Mouse (Mus musculus) forebrain, embryonic 11.5 days (tissue): ENCODE data around the gene Vkorc1l1. TPM values are rescaled to one million over a fixed set of nuclear protein-coding genes. Genes with fewer than 3 reads are reported as not detected.

ENCODE experiments used
- ATAC-seq: fragments of 200-750 bp; cut with Nextera tagmentation; replicated peaks from 2 replicates; pipeline ENCODE4 v1.8.0; 2017; ENCODE audit warnings: moderate TSS enrichment; ENCODE audit not compliant: low FRiP score
- DNase-seq: peaks from one replicate; pipeline ENCODE4 v3.0.0-alpha.2; 2017; ENCODE audit warnings: low spot score
- H3K27ac ChIP-seq: fragments of 300-500 bp; sonication (generic); 2 replicates; pipeline ENCODE4 v1.5.1; 2014; ENCODE audit warnings: low read depth, low read length
- H3K27me3 ChIP-seq: fragments of 300-500 bp; sonication (generic); 2 replicates; pipeline ENCODE4 v1.6.1; 2014; ENCODE audit warnings: mild to moderate bottlenecking, low read length, mixed read lengths; ENCODE audit not compliant: control insufficient read depth, insufficient read depth
- H3K36me3 ChIP-seq: fragments of 300-500 bp; sonication (generic); 2 replicates; pipeline ENCODE4 v1.6.1; 2014; ENCODE audit warnings: mild to moderate bottlenecking, low read length, moderate library complexity, mixed read lengths; ENCODE audit not compliant: control insufficient read depth, insufficient read depth
- H3K4me1 ChIP-seq: fragments of 300-500 bp; sonication (generic); replicated peaks from 2 replicates; pipeline ENCODE4 v1.6.1; 2014; ENCODE audit warnings: low read length, mixed read lengths; ENCODE audit not compliant: control insufficient read depth, insufficient read depth
- H3K4me2 ChIP-seq: fragments of 300-500 bp; sonication (generic); 2 replicates; pipeline ENCODE4 v1.6.1; 2014; ENCODE audit warnings: low read depth, mild to moderate bottlenecking, low read length, moderate library complexity, mixed read lengths; ENCODE audit not compliant: severe bottlenecking
- H3K4me3 ChIP-seq: fragments of 300-500 bp; sonication (generic); 2 replicates; pipeline ENCODE4 v1.5.1; 2014; ENCODE audit warnings: low read depth, low read length
- H3K9ac ChIP-seq: fragments of 300-500 bp; sonication (generic); 2 replicates; pipeline ENCODE4 v1.6.1; 2014; ENCODE audit warnings: low read length
- H3K9me3 ChIP-seq: fragments of 300-500 bp; sonication (generic); 2 replicates; pipeline ENCODE4 v1.6.1; 2016; ENCODE audit warnings: low read length, mixed read lengths; ENCODE audit not compliant: control insufficient read depth
- WGBS: fragments of 180-500 bp; shearing (Covaris S2); extraction: QIAGEN DNeasy Blood & Tissue Kit; methylation state at CpG from one replicate; pipeline ENCODE4 v1.1.7; 2014; 5-methylcytosine and 5-hydroxymethylcytosine counted together
- polyA plus RNA-seq: library from polyadenylated mRNA; unstranded; fragments of >200 nt; fragmentation: Nextera tagmentation; extraction: Ambion mirVana; gene quantifications from 2 replicates; pipeline ENCODE4 v1.2.1, GENCODE M21; 2014

Gene Vkorc1l1
- polyA plus RNA-seq, 1 experiment from 2014 or later: 35.7 TPM

DNA sequence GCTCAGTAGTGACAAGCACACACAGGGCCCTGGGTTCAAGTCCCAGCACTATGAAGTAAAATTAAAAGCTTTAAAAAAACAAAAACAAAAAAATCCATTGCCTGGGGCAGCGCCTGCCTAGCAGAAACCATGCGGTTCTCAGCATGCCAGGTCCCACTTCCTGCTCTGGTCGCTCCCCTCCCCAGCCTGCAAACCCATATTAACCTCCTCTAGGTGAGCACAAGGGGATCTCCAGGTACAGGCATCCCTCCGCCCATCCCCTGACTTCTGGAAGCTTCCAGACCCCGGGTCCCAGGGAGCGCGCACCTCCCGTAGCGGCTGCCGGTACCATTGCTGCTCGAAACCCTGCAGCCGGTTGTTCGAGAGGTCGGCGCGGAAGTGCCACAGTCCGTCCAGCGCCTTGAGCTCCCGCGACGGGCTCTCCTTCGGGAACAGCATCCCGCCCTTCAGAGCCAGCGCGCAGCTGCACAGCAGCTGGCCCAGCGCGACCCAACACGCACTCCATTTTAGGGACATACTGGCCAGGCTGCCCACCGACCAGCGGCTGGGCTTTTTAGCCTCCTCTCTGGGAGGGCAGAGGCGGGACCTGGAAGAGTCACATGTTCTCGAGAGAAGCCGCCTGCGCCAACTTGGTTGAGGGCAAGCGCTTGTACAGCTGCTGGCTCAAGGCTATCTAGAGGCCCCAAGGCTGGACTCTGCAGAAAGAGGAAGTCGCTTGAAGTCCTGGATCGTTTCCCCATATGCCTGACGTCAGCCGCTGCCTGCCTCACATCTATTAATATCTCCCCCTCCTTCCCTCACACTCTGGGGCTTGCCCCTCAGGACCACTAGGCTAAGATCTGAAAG, 60.8 kb downstream of the Vkorc1l1 start, which contains the start of gene Gusb:
TSS of gene Gusb (minus strand) at position 749 of the 846 bp plus-strand sequence.
- Histone ChIP-seq H3K9ac (peak within 1 kb of the TSS; percentile 72), H3K27me3 (no peaks in the 10 kb centered on the region), H3K4me1 (peaks cover 5% of the 10 kb centered on the region; the same call in 1 of the 2 replicates), H3K4me2 (peak within 1 kb of the TSS; percentile 84), H3K27ac (no peak within 1 kb of the TSS), H3K4me3 (peak within 1 kb of the TSS; percentile 54), H3K36me3 (no peaks in the 10 kb centered on the region), H3K9me3 (no peaks in the 10 kb centered on the region; the same call in 1 of the 2 replicates)
- 2% methylated on average over 39 of the region's 39 CpGs for WGBS
- ATAC-seq (peak; percentile 83), DNase-seq (peak; percentile 85)

DNA sequence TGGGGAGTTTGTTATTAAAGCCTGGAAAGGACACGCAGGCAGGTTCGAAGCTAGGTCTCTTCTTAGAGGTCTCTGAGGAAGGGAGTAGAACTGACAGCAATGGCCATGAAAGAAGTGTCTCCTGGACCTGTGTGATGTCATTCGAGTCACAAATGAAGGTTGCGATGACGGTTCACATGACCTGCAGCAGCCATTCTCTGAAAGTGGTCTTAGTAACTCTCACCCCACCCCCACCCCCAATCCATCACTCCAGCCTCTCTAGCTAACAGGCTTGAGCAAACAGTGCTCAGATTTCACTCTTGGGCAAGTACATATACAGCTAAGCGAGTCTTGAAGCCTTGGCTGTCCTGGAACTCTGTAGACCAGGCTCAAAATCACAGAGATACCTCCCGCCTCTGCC, 61.5 kb downstream of the Vkorc1l1 start:
- H3K4me1 ChIP-seq: peaks cover 5% of the 10 kb centered on the region; the same call in 1 of the 2 replicates
- no peaks in the 10 kb centered on the region for H3K27me3 ChIP-seq
- DNase-seq (no peak), ATAC-seq (no peak; the same call in 1 of the 2 replicates)
- no peaks in the 10 kb centered on the region for H3K36me3 ChIP-seq
- no peak overlapping the region for H3K27ac ChIP-seq
- H3K9ac ChIP-seq: peak overlapping the region; percentile 72
- H3K4me3 ChIP-seq: no peak overlapping the region; the same call in 1 of the 2 replicates
- no peaks in the 10 kb centered on the region; the same call in 1 of the 2 replicates for H3K9me3 ChIP-seq
- 79% methylated on average over 7 of the region's 7 CpGs for WGBS
- H3K4me2 ChIP-seq: peak overlapping the region; percentile 84; the same call in 1 of the 2 replicates

DNA sequence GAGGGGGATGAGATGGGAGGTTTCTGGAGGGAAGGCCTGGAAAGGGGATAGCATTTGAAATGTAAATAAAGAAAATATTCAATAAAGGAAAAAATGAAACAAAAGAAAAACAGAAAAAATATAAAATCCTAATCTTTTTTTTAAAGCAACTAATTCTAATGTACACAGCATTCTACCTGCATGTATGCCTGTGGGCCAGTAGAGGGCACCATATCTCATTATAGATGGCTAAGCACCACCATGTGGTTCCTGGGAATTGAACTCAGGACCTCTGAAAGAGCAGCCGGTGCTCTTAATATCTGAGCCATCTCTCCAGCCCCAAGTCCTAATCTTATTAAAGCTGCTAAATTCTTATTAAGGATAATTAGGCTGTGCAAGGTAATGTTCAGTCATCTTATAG, 65.6 kb downstream of the Vkorc1l1 start:
- Histone ChIP-seq H3K4me3 (no peak overlapping the region), H3K27me3 (no peaks in the 10 kb centered on the region), H3K9ac (no peak overlapping the region), H3K36me3 (peaks cover 5% of the 10 kb centered on the region; the same call in 1 of the 2 replicates), H3K9me3 (peaks cover 4% of the 10 kb centered on the region), H3K4me1 (peaks cover 5% of the 10 kb centered on the region; the same call in 1 of the 2 replicates), H3K4me2 (no peak overlapping the region), H3K27ac (no peak overlapping the region)
- no peak for DNase-seq
- WGBS: 90% methylated on average over 1 of the region's 1 CpGs
- ATAC-seq: no peak

DNA sequence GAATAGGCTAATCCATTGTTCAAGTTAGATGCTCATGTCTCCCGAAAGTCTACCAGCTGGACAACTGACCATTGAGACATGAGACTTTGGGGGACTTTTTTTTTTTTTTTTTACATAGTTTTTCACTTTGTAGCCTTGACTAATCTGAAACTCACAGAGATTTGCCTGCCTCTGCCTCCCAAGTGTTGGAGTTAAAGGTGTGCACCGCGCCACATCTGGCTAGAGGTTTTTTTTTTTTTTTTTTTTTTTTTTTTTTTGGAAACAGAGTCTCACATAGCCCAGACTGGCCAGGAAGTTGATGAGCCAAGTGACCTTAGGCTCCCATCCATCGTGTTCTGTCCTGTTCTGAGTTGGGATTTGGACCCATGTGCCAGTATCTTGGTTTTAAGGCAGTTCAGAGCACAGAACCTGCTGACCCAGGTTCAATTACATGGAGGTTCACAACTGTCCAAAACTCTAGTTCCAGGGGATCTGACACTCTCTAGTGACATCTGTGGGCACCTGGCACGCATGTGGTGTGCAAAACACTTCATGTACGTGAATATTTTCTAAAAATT, 66.3 kb downstream of the Vkorc1l1 start:
- no peak for DNase-seq
- peaks cover 5% of the 10 kb centered on the region; the same call in 1 of the 2 replicates for H3K36me3 ChIP-seq
- H3K9ac ChIP-seq: no peak overlapping the region
- H3K4me2 ChIP-seq: no peak overlapping the region
- H3K9me3 ChIP-seq: peaks cover 4% of the 10 kb centered on the region
- WGBS: 84% methylated on average over 6 of the region's 6 CpGs
- no peak for ATAC-seq
- no peak overlapping the region for H3K27ac ChIP-seq
- H3K27me3 ChIP-seq: no peaks in the 10 kb centered on the region
- H3K4me3 ChIP-seq: no peak overlapping the region
- no peaks in the 10 kb centered on the region for H3K4me1 ChIP-seq

DNA sequence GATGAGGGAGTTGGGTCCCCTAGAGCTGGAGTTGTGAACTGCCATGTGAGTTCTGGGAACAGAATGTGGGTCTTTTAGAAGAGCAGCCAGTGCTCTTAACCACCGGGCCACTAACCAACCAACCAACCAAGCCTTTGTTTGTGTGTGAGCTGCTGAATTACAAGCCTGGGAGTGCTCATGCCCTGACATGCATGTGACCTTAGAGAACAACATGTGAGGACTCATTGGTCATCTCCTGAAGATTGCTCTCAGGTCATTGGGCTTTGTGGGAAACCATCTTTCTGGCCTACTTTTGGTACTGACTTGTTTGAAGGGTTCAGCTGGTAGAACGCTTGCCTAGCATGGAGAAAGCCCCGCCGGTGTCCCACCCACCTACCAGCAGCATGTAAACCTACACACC, 68.0 kb downstream of the Vkorc1l1 start:
- Histone ChIP-seq H3K9ac (no peak overlapping the region), H3K27me3 (no peaks in the 10 kb centered on the region), H3K4me3 (no peak overlapping the region), H3K27ac (no peak overlapping the region), H3K9me3 (peaks cover 4% of the 10 kb centered on the region), H3K36me3 (peaks cover 5% of the 10 kb centered on the region; the same call in 1 of the 2 replicates), H3K4me1 (no peaks in the 10 kb centered on the region), H3K4me2 (no peak overlapping the region)
- ATAC-seq (no peak), DNase-seq (no peak)
- WGBS: 96% methylated on average over 4 of the region's 4 CpGs

DNA sequence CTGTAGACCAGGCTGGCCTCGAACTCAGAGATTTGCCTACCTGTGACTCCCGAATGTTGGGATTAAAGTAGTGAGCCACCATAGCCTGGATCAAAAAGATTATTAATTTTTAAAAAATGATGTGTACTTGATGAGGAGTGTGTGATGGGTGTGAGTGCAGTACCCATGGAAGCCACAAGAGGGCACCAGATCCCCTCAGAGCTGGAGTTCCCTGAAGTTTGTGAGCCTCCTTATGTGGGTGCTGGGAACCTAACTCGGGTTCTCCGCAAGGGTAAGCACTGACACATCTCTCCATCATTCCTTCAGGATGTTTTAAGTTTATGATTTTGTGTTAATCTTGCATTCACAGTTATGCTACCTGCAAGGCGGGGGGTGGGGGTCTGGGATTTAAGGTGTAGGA, 69.2 kb downstream of the Vkorc1l1 start:
- no peak for ATAC-seq
- 95% methylated on average over 5 of the region's 5 CpGs for WGBS
- peaks cover 5% of the 10 kb centered on the region; the same call in 1 of the 2 replicates for H3K36me3 ChIP-seq

DNA sequence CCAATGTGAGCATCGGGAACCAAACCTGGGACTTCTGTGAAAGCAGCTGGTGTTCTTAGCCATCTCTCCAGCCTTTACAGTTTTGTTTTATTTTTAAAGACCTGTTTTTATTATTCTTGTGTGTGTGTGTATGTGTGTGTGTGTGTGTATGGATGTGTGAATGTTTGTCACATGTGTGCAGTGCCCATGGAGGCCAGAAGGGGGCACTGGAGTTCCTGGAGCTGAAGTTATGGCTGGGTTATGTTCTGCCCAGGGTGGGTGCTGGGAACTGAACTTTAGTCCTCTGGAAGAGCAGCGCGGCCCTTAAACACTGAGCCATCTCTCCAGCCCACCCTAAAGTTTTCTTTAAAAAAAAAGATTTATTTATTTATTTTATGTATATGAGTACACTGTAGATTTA, 73.3 kb downstream of the Vkorc1l1 start:
- Histone ChIP-seq H3K4me3 (no peak overlapping the region), H3K4me1 (no peaks in the 10 kb centered on the region), H3K4me2 (no peak overlapping the region), H3K9me3 (peaks cover 4% of the 10 kb centered on the region), H3K9ac (no peak overlapping the region), H3K27ac (no peak overlapping the region), H3K36me3 (peaks cover 5% of the 10 kb centered on the region; the same call in 1 of the 2 replicates), H3K27me3 (no peaks in the 10 kb centered on the region)
- no peak for ATAC-seq
- no peak for DNase-seq
- WGBS: 96% methylated on average over 3 of the region's 3 CpGs

More for the DNA sequence above, 69.2 kb downstream of the Vkorc1l1 start:
- Histone ChIP-seq H3K9ac (no peak overlapping the region), H3K4me1 (no peaks in the 10 kb centered on the region), H3K4me2 (no peak overlapping the region), H3K27ac (no peak overlapping the region), H3K4me3 (no peak overlapping the region), H3K9me3 (peaks cover 4% of the 10 kb centered on the region), H3K27me3 (no peaks in the 10 kb centered on the region)
- DNase-seq: no peak

DNA sequence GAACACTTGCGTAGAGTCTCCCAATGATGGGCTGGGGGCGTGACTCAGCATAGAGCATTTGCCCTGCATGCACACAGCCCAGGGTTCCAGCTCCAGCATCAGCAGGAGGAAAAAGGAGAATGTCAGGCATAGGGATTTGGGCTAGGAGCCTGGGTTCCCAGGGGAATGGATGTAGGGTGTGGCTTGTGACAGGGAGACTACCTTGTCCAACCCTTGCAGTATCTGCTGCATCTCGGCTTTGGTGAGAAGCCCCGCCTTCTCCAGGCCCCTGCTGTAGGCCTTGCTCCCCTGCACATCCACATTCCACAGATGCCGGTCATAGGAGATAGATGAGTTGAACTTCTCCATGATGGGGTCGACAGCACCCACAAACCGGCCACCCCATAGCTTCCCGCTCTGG, 77.7 kb downstream of the Vkorc1l1 start:
- Histone ChIP-seq H3K4me2 (no peak overlapping the region), H3K4me1 (no peaks in the 10 kb centered on the region), H3K27ac (no peak overlapping the region), H3K27me3 (no peaks in the 10 kb centered on the region), H3K9ac (no peak overlapping the region), H3K36me3 (no peaks in the 10 kb centered on the region; the same call in 1 of the 2 replicates), H3K4me3 (no peak overlapping the region), H3K9me3 (no peaks in the 10 kb centered on the region)
- no peak for ATAC-seq
- no peak for DNase-seq
- WGBS: 78% methylated on average over 8 of the region's 8 CpGs
